Mouse (Mus musculus) mouse trophoblast stem cell (cell line): ENCODE data around the gene Fxyd4.

Source experiments
- in situ Hi-C, 2 experiments: fragments of 300-500 bp; cut with MseI, MboI; formaldehyde crosslinking; loops; 2 replicates in 1 of 2; 3 replicates in 1 of 2; pipeline ENCODE4 v1.15.1; 2025

Fxyd4 gene

DNA sequence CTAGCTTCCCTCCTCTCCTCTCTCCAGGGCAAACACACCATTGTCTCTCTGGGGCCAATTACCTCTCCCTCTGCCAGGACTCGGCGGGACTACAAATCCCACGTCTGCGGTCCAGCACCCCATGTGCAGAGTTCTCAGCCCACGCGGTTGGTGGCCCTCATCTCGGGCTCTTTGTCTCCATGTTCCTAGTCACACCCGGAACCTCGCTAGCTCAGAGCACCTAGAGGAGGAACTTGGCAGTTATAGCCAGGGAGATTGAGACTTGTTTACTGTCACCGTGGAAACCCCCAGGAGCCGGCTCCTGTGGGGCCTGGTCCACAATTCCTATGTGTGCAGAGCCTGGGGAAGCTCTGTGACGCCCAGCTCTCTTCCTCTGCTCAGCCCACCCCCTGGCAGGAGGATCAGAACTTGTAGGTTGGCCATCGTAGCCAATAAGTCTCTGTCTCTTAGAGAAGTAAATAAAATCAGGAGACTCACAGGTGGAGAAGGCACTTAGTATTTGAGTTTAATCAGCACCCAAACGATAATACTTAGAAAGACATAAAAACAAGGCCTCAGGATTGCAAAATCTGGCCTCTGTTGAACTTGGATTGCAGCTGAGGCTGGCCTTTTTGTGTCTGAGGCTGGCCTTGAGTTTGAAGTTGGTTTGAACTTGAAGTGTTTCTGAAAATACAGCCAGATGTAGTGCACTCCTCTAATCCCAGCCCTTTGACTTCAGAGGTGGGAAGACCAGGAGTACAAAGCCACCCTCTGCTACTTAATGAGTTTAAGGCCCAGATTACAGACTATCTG, 45.9 kb downstream of the Fxyd4 start:
- in situ Hi-C loops: no loop called here

DNA sequence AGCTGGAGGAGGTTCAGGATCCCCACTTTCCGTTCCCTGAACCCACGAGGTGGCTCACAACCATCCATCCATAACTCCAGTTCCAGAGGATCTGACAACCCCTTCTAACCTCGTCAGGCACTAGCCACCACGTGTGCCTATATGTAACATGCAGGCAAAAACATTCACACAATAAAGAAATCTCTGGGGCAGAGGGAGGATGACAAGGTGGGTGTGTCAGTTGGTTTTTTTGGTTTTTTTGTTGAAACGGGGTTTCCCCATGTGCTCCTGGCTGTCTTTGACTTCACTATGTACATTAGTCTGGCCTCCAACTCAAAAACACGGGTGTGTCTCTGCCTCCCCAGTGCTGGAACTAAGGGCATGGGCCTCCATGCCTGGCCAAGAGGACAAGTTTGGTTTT, 47.2 kb downstream of the Fxyd4 start:
- in situ Hi-C loops: no loop called here

DNA sequence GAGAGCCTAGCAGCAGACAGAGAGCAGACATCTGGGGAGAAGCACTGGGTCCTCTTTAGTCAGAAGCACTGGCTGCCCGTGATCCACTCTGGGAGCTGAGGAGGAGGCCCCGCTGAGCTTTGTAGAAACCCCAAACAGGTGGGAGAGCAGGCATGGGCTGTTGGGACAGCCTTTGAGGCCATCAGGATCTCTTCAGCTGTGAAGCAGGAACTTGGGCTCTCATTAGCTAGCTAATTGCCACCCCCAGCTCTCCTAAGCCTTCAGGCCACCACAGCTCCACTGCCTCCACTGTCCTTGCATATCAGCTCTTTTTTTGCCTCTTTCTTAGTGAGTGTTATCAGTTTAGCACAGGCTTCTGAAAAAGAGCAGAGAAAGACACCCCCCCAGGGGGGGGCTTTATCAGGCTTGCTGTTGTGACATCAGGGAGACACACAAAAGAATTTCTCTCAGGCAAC, 48.8 kb downstream of the Fxyd4 start:
- in situ Hi-C loops: no loop called here

- in situ Hi-C loops: no loop called here
Measured at GRCm38 (mm10) chr6:117888032-117888431, 49.5 kb downstream of the Fxyd4 start.

DNA sequence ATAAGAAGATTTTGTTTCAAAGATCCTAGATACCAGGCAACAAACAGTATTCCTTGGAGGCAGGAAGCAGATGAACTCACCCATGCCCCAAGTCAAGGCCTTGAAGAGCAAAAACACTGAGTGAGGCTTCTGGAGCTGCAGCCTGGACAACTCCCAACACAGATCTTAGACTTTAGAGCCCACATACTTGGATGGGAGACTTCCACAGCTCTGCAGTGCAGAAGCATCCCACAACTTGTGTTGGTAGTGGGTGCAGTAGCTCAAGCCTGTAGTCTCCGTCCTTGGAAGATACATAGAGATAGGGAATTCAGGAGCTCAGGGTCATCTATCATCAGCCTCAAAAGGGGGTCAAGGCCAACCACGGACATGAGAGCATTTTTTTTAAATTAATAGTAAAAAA, 51.5 kb downstream of the Fxyd4 start:
- in situ Hi-C loops: no loop called here
